Mouse (Mus musculus): ENCODE data around the gene Rarres2.

The Rarres2 gene

DNA sequence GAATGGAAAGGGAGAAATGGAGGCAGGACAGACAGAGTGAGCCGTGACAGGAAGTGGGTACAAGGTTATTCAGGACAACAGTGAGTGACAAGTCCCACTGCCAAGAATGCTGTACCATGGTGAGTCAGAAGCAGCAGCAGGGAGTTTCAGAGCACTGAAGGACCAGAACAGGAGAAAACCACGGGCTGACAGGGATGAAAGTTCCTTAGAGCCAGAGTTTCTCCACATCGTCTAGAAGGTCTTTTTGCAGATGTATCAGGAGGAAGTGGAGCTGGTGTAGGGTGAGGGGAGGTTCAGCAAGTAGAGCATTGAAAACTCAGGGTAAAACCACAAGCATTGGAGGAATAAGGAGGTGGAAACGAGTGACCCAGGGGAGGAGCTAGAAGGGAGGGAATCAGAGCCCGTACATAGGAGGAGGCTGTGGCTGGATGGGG lies 6.6 kb upstream of the Rarres2 start:
- peak; percentile 24 for DNase-seq (ENCODE audit: low read depth)

DNA sequence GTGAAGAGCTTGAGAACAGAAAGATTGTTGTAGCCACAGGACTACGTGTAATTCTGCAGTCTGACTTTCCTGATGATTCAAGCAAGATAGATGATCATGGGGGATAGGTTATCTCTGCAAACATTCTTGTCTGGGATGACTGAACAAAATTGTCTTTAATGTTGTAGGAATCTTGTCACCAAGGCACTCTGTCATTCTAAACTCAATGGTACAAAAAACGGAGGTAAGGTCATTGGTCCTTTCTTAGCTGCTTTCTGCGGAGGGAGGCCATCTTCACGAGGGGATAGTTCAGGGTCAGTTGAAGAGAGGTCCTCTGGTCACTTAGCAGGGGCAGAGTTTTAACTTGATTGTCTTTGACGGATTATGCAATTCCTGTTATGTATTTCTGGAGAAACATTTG lies 6.1 kb upstream of the Rarres2 start:
- no peak for DNase-seq (ENCODE audit: low read depth)

GRCm38 (mm10) chr6:48573981-48574380 lies 1.4 kb upstream of the Rarres2 start:
- DNase-seq (ENCODE audit: low read depth): no peak

DNA sequence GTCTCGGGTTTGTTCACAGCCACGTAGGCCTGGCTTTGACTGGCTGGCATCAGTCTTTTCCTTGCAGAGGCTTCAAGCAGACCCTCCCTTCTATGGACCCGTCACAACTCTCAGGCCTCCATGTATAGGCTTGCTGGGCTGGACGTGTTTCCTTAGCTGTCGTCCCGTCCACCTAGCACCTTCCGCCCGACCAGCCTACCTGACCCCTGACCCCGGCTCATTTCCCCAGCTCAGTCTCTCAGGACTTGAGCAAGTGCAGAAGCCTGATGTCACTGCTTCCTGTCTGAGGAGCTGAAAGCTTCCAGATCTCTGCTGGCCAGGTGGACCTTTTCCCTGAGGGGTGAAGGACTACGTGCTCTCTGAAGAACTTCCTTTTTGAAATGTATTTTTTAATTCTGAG lies 691 bp upstream of the Rarres2 start:
- DNase-seq (ENCODE audit: low read depth): no peak

DNA sequence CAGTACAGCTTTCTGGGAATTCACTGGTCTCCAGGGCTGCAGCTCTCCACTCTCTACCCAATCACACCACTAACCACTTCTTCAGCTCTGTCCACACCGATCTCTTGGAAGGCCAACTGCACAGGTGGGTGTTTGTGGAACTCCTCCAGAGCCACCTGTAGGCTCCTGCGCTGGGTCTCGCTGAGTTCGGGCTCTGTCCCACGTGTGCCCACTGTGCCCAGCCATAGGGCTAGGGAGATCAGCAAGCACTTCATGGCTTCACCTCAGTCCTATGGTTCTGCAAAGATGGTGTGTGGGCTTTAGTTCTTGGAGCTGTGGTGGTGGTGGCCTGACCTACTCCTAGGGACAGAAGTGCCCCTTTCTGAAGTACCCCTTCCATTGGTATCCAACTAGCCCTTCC lies 575 bp downstream of the Rarres2 start:
- DNase-seq (ENCODE audit: low read depth): no peak

DNA sequence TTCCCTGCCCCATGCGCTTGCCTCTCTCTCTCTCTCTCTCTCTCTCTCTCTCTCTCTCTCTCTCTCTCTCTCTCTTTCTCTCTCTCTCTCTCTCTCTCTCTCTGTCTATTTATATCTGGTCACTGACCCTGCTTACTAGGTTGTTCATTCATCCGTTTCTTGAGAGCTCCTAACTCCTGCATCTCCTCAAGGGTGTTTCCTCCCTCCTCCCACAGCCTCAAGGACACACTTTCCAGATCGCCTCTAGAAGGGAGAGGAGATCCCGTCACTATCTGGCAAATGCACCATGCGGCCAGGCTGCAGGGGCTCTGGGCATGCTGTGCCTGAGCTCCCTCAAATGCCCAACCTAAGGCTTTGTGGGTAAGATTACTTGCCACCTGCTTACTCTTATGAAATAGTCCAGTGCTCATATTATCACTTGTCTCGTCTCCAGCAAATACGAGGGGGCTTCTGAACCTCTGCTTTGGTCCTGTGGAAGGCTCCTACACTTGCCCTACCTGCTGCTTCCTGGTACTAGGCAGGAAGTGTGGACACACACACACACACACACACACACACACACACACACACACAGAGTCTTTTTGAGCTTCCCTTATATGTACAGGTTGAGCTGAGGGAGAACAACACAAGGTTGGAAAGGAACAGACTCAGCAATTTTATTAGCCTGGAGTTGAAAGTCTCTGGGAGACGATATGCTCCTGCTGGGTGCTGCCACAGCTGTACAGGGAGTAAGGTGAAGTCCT lies 3.4 kb downstream of the Rarres2 start:
- DNase-seq (ENCODE audit: low read depth): peak; percentile 57

GRCm38 (mm10) chr6:48568036-48568984 lies 4.3 kb downstream of the Rarres2 start:
- no peak for DNase-seq (ENCODE audit: low read depth)

DNA sequence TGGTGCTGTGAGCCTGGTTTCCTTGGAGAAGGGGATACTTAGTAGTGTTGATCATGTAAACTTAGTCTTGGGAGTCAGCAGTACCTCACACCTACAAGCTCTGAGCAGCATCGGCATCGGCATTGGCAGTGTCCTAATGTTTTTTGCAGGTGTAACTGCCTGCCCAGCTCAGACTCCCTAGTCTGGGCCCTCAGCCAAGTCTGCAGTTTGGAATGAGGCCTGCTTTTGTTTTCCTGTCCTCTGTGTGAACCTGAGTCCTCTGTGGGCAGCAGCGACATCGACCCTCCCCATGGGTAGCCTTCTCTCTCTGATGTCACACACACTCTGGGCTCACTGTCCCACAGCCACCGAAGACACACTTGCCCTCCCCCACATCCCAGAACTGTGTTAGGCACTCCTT lies 6.3 kb downstream of the Rarres2 start:
- DNase-seq (ENCODE audit: low read depth): no peak

DNA sequence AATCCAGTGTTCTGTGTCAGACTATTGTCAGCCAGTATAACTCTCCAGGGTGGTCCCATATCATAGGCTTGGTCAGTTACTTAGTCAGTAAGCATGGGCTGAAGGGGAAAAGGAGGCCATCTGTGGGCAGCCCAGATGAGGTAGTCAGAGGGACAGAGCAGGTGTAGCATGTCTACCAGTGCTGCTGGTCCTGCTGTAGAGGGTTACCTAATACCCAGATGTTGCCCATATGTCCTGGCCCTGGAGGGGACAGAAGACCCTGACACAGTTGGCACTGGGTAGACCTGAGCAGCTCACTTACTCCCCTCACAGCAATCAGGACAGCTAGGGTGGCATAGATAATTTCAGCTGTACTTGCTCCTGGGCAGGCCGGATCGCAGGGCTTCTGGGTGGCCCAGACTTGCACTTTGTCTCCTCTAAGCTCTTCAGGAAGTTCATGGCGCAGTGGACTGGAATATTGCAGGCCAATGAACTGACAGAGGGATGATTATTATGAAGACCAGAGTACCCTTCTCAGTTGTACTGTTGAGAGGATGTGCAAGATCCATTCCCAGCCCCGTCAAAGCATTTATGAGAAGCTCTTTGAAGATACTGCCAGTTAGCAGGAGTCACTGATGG lies 6.8 kb downstream of the Rarres2 start:
- DNase-seq (ENCODE audit: low read depth): no peak

DNA sequence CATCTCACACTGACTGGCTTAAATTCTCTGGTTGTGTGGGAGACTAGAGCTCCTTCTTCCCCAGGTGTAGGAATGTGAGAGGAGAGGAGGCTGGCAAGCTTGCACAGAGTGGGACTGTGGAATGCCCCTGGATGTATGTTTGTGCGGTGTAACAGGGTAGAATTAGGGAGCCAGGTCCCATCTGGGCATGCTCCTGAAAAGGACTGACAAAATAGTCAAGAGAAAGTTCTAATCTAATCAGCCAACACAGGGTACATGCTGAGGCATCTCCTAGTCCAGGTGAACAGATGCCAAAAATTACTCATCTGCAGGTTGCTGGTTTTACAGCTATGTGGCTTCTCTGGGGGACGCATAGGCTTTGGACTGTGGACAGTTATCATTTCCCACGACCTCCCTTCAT lies 16.6 kb downstream of the Rarres2 start:
- no peak for DNase-seq (ENCODE audit: low read depth)

- peak; percentile 55 for DNase-seq (ENCODE audit: low read depth)
Observed at GRCm38 (mm10) chr6:48555104-48555890, 17.3 kb downstream of the Rarres2 start.

DNA sequence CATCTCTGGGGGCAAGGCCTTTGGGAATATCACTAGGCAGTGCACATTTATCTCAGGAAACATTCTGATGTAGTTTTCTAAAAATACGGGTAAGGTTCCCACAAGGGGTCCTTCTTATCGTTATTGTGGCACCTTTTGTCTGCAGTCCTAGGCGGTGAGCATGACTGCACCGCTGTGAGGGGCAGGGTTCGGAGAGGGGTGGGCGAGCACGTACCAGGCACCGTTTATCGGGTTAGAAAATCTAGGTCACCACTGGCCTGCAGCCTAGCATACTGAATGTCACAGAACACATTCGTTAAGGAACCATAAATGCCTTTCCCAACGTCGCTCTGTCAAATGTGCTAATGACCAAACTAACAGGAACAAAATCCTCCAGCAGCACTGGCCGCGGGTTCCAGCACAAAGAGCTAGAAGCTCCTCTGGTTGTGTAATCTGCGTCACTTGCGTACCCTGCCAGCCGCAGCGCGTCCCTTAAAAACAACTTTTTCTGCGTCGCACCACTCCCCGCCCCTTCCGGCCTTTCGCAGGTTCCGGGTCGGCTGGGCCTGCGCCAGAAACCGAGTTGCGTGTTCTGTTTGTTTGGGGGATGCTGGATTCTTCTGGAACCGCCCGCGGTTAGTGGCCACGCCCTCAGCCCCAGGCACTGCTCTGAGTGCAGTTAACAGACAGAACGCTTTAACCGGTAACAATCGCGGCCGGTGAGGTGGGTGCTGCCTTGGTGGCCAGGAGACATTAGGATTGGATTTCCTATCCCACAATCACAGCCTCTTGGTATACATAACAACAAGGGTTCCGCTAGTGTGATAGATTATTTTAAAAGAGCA lies 18.1 kb downstream of the Rarres2 start, which contains the start of gene Lrrc61:
Gene Lrrc61 (plus strand): TSS at position 517 of the 824 bp plus-strand sequence.
- DNase-seq (ENCODE audit: low read depth): peak; percentile 98

DNA sequence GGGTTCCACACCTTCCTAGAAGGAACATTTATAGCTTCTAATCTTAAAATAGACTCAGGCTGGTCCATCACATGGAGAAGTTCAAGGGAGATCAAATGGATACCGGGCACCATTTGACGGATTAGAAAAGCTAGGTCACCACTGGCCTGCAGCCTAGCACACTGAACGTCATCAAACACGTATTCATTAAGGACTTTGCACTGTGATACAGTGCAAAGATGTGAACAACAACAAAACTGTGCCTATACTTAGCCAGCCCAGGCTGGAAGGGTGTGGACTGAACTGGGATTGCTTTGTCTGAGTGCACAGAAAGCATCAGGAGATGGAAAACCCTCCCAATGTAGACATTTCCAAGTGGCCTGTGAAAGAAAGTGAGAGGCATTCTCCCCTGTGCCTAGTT lies 18.8 kb downstream of the Rarres2 start:
- no peak for DNase-seq (ENCODE audit: low read depth)

- DNase-seq (ENCODE audit: low read depth): peak; percentile 61
Observed at GRCm38 (mm10) chr6:48552918-48553317, 19.7 kb downstream of the Rarres2 start.

DNA sequence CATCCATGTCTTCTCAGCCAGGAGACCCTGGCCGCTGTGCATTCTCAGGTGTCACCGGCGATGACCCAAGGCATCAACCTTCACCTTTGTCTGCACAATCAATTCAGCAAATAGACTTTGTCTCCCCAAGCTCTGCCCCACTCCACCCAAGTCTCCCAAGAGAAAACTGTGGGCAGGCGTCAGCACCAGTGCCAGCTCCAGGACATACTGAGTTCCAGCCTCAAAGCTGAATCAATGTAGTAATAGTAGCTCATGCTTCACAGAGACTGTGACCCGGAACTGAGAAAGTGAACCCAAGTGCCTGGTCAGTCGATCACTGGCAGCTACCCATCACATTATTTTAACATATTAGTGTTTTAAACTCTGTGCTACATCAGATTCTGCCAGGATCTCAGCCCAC lies 24.3 kb downstream of the Rarres2 start:
- DNase-seq (ENCODE audit: low read depth): no peak

- DNase-seq (ENCODE audit: low read depth): no peak
Observed at GRCm38 (mm10) chr6:48546858-48547257, 25.7 kb downstream of the Rarres2 start.

- peak; percentile 70 for DNase-seq (ENCODE audit: low read depth)
Observed at GRCm38 (mm10) chr6:48546271-48546670, 26.3 kb downstream of the Rarres2 start.

DNA sequence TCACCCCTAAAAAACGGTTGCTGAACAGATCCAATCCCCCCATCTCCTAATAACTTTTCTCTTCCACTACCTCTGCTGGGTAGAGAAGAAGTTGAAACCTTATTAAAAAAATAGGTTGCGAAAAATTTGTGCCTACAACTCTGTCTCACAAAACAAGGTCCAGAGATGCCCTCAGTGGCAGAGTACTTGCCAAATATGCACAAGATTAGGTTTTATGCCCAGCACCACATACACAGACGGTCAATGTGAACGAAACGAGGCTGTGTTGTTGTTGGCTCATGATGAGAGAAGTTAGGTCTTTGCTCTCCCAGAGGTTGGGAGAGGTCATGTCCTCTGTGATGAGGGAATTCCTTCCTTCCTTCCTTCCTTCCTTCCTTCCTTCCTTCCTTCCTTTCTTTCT lies 27.3 kb downstream of the Rarres2 start:
- no peak for DNase-seq (ENCODE audit: low read depth)

GRCm38 (mm10) chr6:48542631-48543030 lies 30.0 kb downstream of the Rarres2 start:
- no peak for DNase-seq (ENCODE audit: low read depth)

DNA sequence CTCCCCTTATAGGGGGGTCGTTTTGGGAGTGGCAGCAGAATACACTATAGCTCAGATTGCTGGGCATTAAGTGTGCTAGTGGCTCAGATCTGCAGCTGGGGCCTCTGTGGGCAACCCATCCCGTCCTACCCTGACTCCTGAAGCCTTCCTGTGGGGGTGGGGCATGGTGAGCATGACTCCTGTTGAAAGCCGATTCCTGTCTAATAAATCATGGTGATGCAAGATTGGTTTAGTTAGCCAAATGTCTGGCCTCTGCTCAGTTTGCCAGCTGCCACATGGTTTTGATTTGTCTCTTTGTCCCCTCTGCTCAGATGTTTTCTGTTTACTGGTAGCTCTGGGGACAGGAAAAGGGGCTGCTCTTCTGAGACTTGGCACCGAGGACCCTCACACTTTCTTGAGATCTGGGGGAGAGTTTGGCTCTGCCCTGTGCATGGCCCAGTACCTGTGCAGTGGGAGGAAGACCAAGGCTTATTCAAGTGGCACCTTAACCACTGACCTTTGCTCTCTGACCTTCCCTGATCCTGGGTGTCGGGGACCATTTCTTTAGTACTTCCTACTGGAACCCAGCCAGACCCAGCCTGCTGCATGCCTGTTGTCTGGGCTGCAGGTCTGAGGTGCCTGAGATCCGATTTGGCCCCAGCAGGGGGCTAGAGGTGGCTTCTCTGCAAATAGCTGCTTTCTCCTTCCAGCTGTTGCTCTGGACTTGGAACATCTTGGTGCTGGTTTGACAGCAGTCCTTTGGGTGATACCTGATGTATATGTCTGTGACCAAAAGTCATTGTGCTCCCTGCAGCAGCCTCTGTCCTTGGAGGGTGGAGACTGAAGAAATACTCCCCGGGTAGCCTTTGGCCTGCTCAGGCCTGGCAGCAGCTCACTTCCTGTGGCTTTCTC lies 30.8 kb downstream of the Rarres2 start:
- DNase-seq (ENCODE audit: low read depth): no peak
